Mouse (Mus musculus): ENCODE measurements around the gene Gatad2a. TPM values are rescaled to one million over a fixed set of nuclear protein-coding genes. Genes with fewer than 3 reads are reported as not detected.

Gatad2a gene
- polyA plus RNA-seq (2015; fragmentation: Nextera tagmentation; extraction: Ambion mirVana): 27.1 and 27.8 TPM in 2 replicates

- ATAC-seq (ENCODE audit: low read depth) (peak; percentile 95), DNase-seq (peak; percentile 100)
- H3K9ac ChIP-seq: peak within 1 kb of the TSS; percentile 97
- H3K27me3 ChIP-seq: no peaks in the 10 kb centered on the region
- H3K27ac ChIP-seq: peak within 1 kb of the TSS; percentile 97
- under 1% methylated on average over 76 of the region's 87 CpGs for WGBS (ENCODE audit: insufficient replicate concordance)
- peak within 1 kb of the TSS; percentile 92 for H3K4me2 ChIP-seq
- peak within 1 kb of the TSS; percentile 97 for H3K4me3 ChIP-seq (replicated peaks)
- no peaks in the 10 kb centered on the region for H3K9me3 ChIP-seq (replicated peaks)
- H3K36me3 ChIP-seq: peaks cover 21% of the 10 kb centered on the region
- H3K4me1 ChIP-seq (replicated peaks): peaks cover 54% of the 10 kb centered on the region
Observed at GRCm38 (mm10) chr8:69995776-69996588, at the start of gene Gatad2a. Gene Gatad2a, minus strand, starts transcription at chr8:69996384.

- ATAC-seq (ENCODE audit: low read depth): no peak
- peak overlapping the region; percentile 94 for H3K4me2 ChIP-seq
- no peak for DNase-seq
- peak overlapping the region; percentile 95 for H3K9ac ChIP-seq
- H3K4me1 ChIP-seq (replicated peaks): peaks cover 46% of the 10 kb centered on the region
- H3K4me3 ChIP-seq (replicated peaks): peak overlapping the region; percentile 87
- WGBS (ENCODE audit: insufficient replicate concordance): 75% methylated on average over 5 of the region's 5 CpGs
- H3K9me3 ChIP-seq (replicated peaks): no peaks in the 10 kb centered on the region
- no peak overlapping the region for H3K27ac ChIP-seq
- H3K36me3 ChIP-seq: peaks cover 14% of the 10 kb centered on the region
- no peaks in the 10 kb centered on the region for H3K27me3 ChIP-seq
Observed at GRCm38 (mm10) chr8:70043996-70044395, 47.8 kb upstream of the Gatad2a start.

GRCm38 (mm10) chr8:70042583-70043455 lies 46.6 kb upstream of the Gatad2a start, which contains the start of the genes Mau2 and Sugp1:
Gene Mau2, minus strand, starts transcription at chr8:70042734.
Gene Sugp1, plus strand, starts transcription at chr8:70042813.
- peaks cover 3% of the 10 kb centered on the region; the same call in 1 of the 2 replicates for H3K36me3 ChIP-seq
- H3K4me2 ChIP-seq: peak within 1 kb of the TSS; percentile 94
- no peaks in the 10 kb centered on the region for H3K27me3 ChIP-seq
- H3K9me3 ChIP-seq (replicated peaks): no peaks in the 10 kb centered on the region
- DNase-seq (peak; percentile 96), ATAC-seq (ENCODE audit: low read depth) (peak; percentile 90)
- under 1% methylated on average over 65 of the region's 65 CpGs for WGBS (ENCODE audit: insufficient replicate concordance)
- peak within 1 kb of the TSS; percentile 95 for H3K9ac ChIP-seq
- H3K27ac ChIP-seq: peak within 1 kb of the TSS; percentile 88
- peaks cover 58% of the 10 kb centered on the region for H3K4me1 ChIP-seq (replicated peaks)
- H3K4me3 ChIP-seq (replicated peaks): peak within 1 kb of the TSS; percentile 87

- Histone ChIP-seq H3K27ac (peak overlapping the region; percentile 88), H3K4me1 (replicated peaks) (peaks cover 66% of the 10 kb centered on the region), H3K4me3 (replicated peaks) (peak overlapping the region; percentile 87), H3K4me2 (peak overlapping the region; percentile 89), H3K36me3 (peaks cover 6% of the 10 kb centered on the region; the same call in 1 of the 2 replicates), H3K9me3 (replicated peaks) (no peaks in the 10 kb centered on the region), H3K27me3 (no peaks in the 10 kb centered on the region), H3K9ac (peak overlapping the region; percentile 95)
- peak; percentile 50 for DNase-seq
- peak; percentile 32; the same call in 1 of the 2 replicates for ATAC-seq (ENCODE audit: low read depth)
- WGBS (ENCODE audit: insufficient replicate concordance): under 1% methylated on average over 47 of the region's 47 CpGs
Observed at GRCm38 (mm10) chr8:70041885-70042546, 45.8 kb upstream of the Gatad2a start.

GRCm38 (mm10) chr8:70037994-70038393 lies 41.8 kb upstream of the Gatad2a start:
- Histone ChIP-seq H3K27me3 (no peaks in the 10 kb centered on the region), H3K9ac (peak overlapping the region; percentile 42), H3K27ac (peak overlapping the region; percentile 91), H3K4me1 (replicated peaks) (peaks cover 62% of the 10 kb centered on the region), H3K36me3 (peaks cover 21% of the 10 kb centered on the region), H3K4me2 (peak overlapping the region; percentile 48), H3K4me3 (replicated peaks) (no peak overlapping the region), H3K9me3 (replicated peaks) (no peaks in the 10 kb centered on the region)
- no peak for DNase-seq
- 51% methylated on average over 1 of the region's 1 CpGs for WGBS (ENCODE audit: insufficient replicate concordance)
- ATAC-seq (ENCODE audit: low read depth): peak; percentile 72

DNA sequence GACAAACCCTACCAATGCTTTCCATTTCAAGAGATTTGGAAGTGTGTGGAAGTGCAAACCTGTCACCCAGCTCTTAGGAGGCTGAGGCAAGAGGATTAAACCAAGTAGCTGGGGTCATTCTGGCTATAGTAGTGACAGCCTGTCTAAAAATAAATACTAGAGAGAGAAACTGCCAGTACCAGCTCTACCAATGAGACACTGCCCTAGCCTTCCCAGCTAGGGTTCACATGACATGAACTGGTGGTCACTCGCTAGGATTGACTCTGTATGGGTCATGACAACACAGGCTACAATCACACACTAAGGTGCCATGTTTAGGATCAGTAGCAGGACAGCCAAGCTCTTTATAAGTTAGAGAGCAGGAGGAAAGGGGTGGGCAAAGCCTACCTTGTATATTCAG lies 34.1 kb upstream of the Gatad2a start:
- H3K36me3 ChIP-seq: peaks cover 79% of the 10 kb centered on the region

GRCm38 (mm10) chr8:70026151-70026550 lies 30.0 kb upstream of the Gatad2a start:
- Histone ChIP-seq H3K4me3 (replicated peaks) (no peak overlapping the region), H3K4me2 (no peak overlapping the region), H3K27me3 (no peaks in the 10 kb centered on the region), H3K36me3 (peaks cover 100% of the 10 kb centered on the region), H3K9me3 (replicated peaks) (no peaks in the 10 kb centered on the region), H3K27ac (no peak overlapping the region), H3K9ac (no peak overlapping the region), H3K4me1 (replicated peaks) (peaks cover 5% of the 10 kb centered on the region; the same call in 1 of the 2 replicates)
- DNase-seq (no peak), ATAC-seq (ENCODE audit: low read depth) (no peak)
- WGBS (ENCODE audit: insufficient replicate concordance): 86% methylated on average over 2 of the region's 2 CpGs

More for the DNA sequence above, 34.1 kb upstream of the Gatad2a start:
- ATAC-seq (ENCODE audit: low read depth) (no peak), DNase-seq (no peak)
- Histone ChIP-seq H3K27ac (no peak overlapping the region), H3K9ac (no peak overlapping the region), H3K4me1 (replicated peaks) (peaks cover 5% of the 10 kb centered on the region; the same call in 1 of the 2 replicates), H3K4me3 (replicated peaks) (no peak overlapping the region), H3K9me3 (replicated peaks) (no peaks in the 10 kb centered on the region), H3K4me2 (no peak overlapping the region), H3K27me3 (no peaks in the 10 kb centered on the region)
- 94% methylated on average over 1 of the region's 1 CpGs for WGBS (ENCODE audit: insufficient replicate concordance)

GRCm38 (mm10) chr8:70023596-70023995 lies 27.4 kb upstream of the Gatad2a start:
- DNase-seq (no peak), ATAC-seq (ENCODE audit: low read depth) (peak; percentile 53; the same call in 1 of the 2 replicates)
- Histone ChIP-seq H3K4me1 (replicated peaks) (peaks cover 5% of the 10 kb centered on the region; the same call in 1 of the 2 replicates), H3K9ac (no peak overlapping the region), H3K27ac (no peak overlapping the region), H3K4me2 (no peak overlapping the region), H3K9me3 (replicated peaks) (no peaks in the 10 kb centered on the region), H3K36me3 (peaks cover 100% of the 10 kb centered on the region), H3K27me3 (no peaks in the 10 kb centered on the region), H3K4me3 (replicated peaks) (no peak overlapping the region)
- WGBS (ENCODE audit: insufficient replicate concordance): 72% methylated on average over 8 of the region's 8 CpGs

GRCm38 (mm10) chr8:70015017-70015416 lies 18.8 kb upstream of the Gatad2a start:
- Histone ChIP-seq H3K4me3 (replicated peaks) (no peak overlapping the region), H3K4me2 (no peak overlapping the region), H3K36me3 (peaks cover 38% of the 10 kb centered on the region), H3K4me1 (replicated peaks) (no peaks in the 10 kb centered on the region), H3K27me3 (no peaks in the 10 kb centered on the region), H3K9me3 (replicated peaks) (no peaks in the 10 kb centered on the region), H3K9ac (no peak overlapping the region), H3K27ac (no peak overlapping the region)
- WGBS (ENCODE audit: insufficient replicate concordance): 65% methylated on average over 1 of the region's 1 CpGs
- no peak for ATAC-seq (ENCODE audit: low read depth)
- no peak for DNase-seq

- ATAC-seq (ENCODE audit: low read depth) (no peak), DNase-seq (no peak)
- no peaks in the 10 kb centered on the region for H3K27me3 ChIP-seq
- no peak overlapping the region for H3K4me3 ChIP-seq (replicated peaks)
- WGBS (ENCODE audit: insufficient replicate concordance): 75% methylated on average over 1 of the region's 1 CpGs
- peaks cover 5% of the 10 kb centered on the region; the same call in 1 of the 2 replicates for H3K4me1 ChIP-seq (replicated peaks)
- no peak overlapping the region for H3K4me2 ChIP-seq
- no peak overlapping the region for H3K9ac ChIP-seq
- H3K9me3 ChIP-seq (replicated peaks): no peaks in the 10 kb centered on the region
- peaks cover 16% of the 10 kb centered on the region for H3K36me3 ChIP-seq
- no peak overlapping the region for H3K27ac ChIP-seq
Observed at GRCm38 (mm10) chr8:70012763-70013162, 16.6 kb upstream of the Gatad2a start.

Measured in liver, embryonic 13.5 days (tissue).